Mouse (Mus musculus) midbrain, embryonic 12.5 days (tissue): Measurements from ENCODE around the gene Cmtm6. TPM values are rescaled to one million over a fixed set of nuclear protein-coding genes. Genes with fewer than 3 reads are reported as not detected.

Source experiments
- ATAC-seq: fragments of 200-750 bp; cut with Nextera tagmentation; 2 replicates; pipeline ENCODE4 v1.8.0; 2017; ENCODE audit warnings: low read depth, moderate TSS enrichment, moderate library complexity; ENCODE audit not compliant: low FRiP score
- H3K27ac ChIP-seq: fragments of 300-500 bp; sonication (generic); replicated peaks from 2 replicates; pipeline ENCODE4 v1.5.1; 2016; ENCODE audit warnings: mild to moderate bottlenecking
- H3K27me3 ChIP-seq: fragments of 300-500 bp; sonication (generic); 2 replicates; pipeline ENCODE4 v1.6.1; 2016; ENCODE audit warnings: mild to moderate bottlenecking
- H3K36me3 ChIP-seq: fragments of 300-500 bp; sonication (generic); 2 replicates; pipeline ENCODE4 v1.6.1; 2016
- H3K4me1 ChIP-seq: fragments of 300-500 bp; sonication (generic); 2 replicates; pipeline ENCODE4 v1.6.1; 2016
- H3K4me2 ChIP-seq: fragments of 300-500 bp; sonication (generic); replicated peaks from 2 replicates; pipeline ENCODE4 v1.6.1; 2016; ENCODE audit warnings: mild to moderate bottlenecking, moderate library complexity
- H3K4me3 ChIP-seq: fragments of 300-500 bp; sonication (generic); 2 replicates; pipeline ENCODE4 v1.5.1; 2016; ENCODE audit warnings: mild to moderate bottlenecking
- H3K9ac ChIP-seq: fragments of 300-500 bp; sonication (generic); replicated peaks from 2 replicates; pipeline ENCODE4 v1.6.1; 2016; ENCODE audit warnings: mild to moderate bottlenecking, moderate library complexity
- H3K9me3 ChIP-seq: fragments of 300-500 bp; sonication (generic); 2 replicates; pipeline ENCODE4 v1.6.1; 2016; ENCODE audit warnings: mild to moderate bottlenecking
- WGBS: fragments of 180-500 bp; shearing (Covaris S2); methylation state at CpG from one replicate; pipeline ENCODE4 v1.1.7; 2016; 5-methylcytosine and 5-hydroxymethylcytosine counted together
- polyA plus RNA-seq: library from polyadenylated mRNA; unstranded; fragments of >200 nt; fragmentation: Nextera tagmentation; extraction: Ambion mirVana; gene quantifications from 2 replicates; pipeline ENCODE4 v1.2.1, GENCODE M21; 2016

Gene Cmtm6
- polyA plus RNA-seq, 1 experiment from 2014 or later: 23.8 TPM

GRCm38 (mm10) chr9:114733238-114733637, 2.3 kb downstream of the Cmtm6 start:
- peaks cover 16% of the 10 kb centered on the region for H3K4me1 ChIP-seq
- H3K9me3 ChIP-seq: no peaks in the 10 kb centered on the region
- no peak overlapping the region for H3K27ac ChIP-seq
- H3K4me2 ChIP-seq: no peak overlapping the region
- no peak overlapping the region for H3K4me3 ChIP-seq
- no peak for ATAC-seq
- 80% methylated on average over 2 of the region's 2 CpGs for WGBS
- no peaks in the 10 kb centered on the region for H3K27me3 ChIP-seq
- no peaks in the 10 kb centered on the region for H3K36me3 ChIP-seq
- H3K9ac ChIP-seq: no peak overlapping the region

- Histone ChIP-seq H3K9me3 (no peaks in the 10 kb centered on the region), H3K4me1 (peaks cover 16% of the 10 kb centered on the region), H3K27me3 (no peaks in the 10 kb centered on the region), H3K27ac (no peak overlapping the region), H3K36me3 (peaks cover 10% of the 10 kb centered on the region; the same call in 1 of the 2 replicates), H3K4me3 (no peak overlapping the region), H3K9ac (no peak overlapping the region), H3K4me2 (no peak overlapping the region)
- WGBS: 78% methylated on average over 11 of the region's 11 CpGs
- ATAC-seq: no peak
These were observed 5.5 kb downstream of the Cmtm6 start for GRCm38 (mm10) chr9:114736442-114736841.

- Histone ChIP-seq H3K36me3 (peaks cover 15% of the 10 kb centered on the region; the same call in 1 of the 2 replicates), H3K4me3 (no peak overlapping the region), H3K4me2 (no peak overlapping the region), H3K27me3 (no peaks in the 10 kb centered on the region), H3K9me3 (no peaks in the 10 kb centered on the region), H3K4me1 (no peaks in the 10 kb centered on the region), H3K27ac (no peak overlapping the region), H3K9ac (no peak overlapping the region)
- WGBS: 91% methylated on average over 9 of the region's 9 CpGs
- no peak for ATAC-seq
These were observed 9.4 kb downstream of the Cmtm6 start for GRCm38 (mm10) chr9:114740336-114740735.

- H3K9me3 ChIP-seq: no peaks in the 10 kb centered on the region
- no peak overlapping the region for H3K4me2 ChIP-seq
- no peak overlapping the region for H3K27ac ChIP-seq
- whole genome bisulfite sequencing: 79% methylated on average over 2 of the region's 2 CpGs
- H3K27me3 ChIP-seq: no peaks in the 10 kb centered on the region
- no peak overlapping the region for H3K9ac ChIP-seq
- no peak for ATAC-seq
- H3K36me3 ChIP-seq: peaks cover 30% of the 10 kb centered on the region
- H3K4me3 ChIP-seq: no peak overlapping the region
- no peaks in the 10 kb centered on the region for H3K4me1 ChIP-seq
These were observed 11.8 kb downstream of the Cmtm6 start for GRCm38 (mm10) chr9:114742731-114743130.

GRCm38 (mm10) chr9:114745163-114745562, 14.2 kb downstream of the Cmtm6 start:
- H3K27me3 ChIP-seq: no peaks in the 10 kb centered on the region
- no peak overlapping the region for H3K27ac ChIP-seq
- peaks cover 37% of the 10 kb centered on the region for H3K36me3 ChIP-seq
- no peak overlapping the region for H3K4me3 ChIP-seq
- ATAC-seq: no peak
- no peaks in the 10 kb centered on the region for H3K4me1 ChIP-seq
- no peaks in the 10 kb centered on the region for H3K9me3 ChIP-seq
- no peak overlapping the region for H3K9ac ChIP-seq
- H3K4me2 ChIP-seq: no peak overlapping the region
- 92% methylated on average over 4 of the region's 4 CpGs for WGBS

- H3K27me3 ChIP-seq: no peaks in the 10 kb centered on the region
- ATAC-seq: no peak
- no peaks in the 10 kb centered on the region for H3K9me3 ChIP-seq
- H3K9ac ChIP-seq: no peak overlapping the region
- H3K4me1 ChIP-seq: no peaks in the 10 kb centered on the region
- no peak overlapping the region for H3K4me3 ChIP-seq
- H3K4me2 ChIP-seq: no peak overlapping the region
- 85% methylated on average over 4 of the region's 4 CpGs for WGBS
- H3K36me3 ChIP-seq: peaks cover 37% of the 10 kb centered on the region
- H3K27ac ChIP-seq: no peak overlapping the region
These were observed 14.7 kb downstream of the Cmtm6 start for GRCm38 (mm10) chr9:114745654-114746053.

- ATAC-seq: no peak
- Histone ChIP-seq H3K27ac (no peak overlapping the region), H3K9me3 (no peaks in the 10 kb centered on the region), H3K36me3 (peaks cover 33% of the 10 kb centered on the region), H3K4me3 (no peak overlapping the region), H3K4me2 (no peak overlapping the region), H3K4me1 (no peaks in the 10 kb centered on the region), H3K27me3 (no peaks in the 10 kb centered on the region), H3K9ac (no peak overlapping the region)
- WGBS: 87% methylated on average over 10 of the region's 10 CpGs
These were observed 16.1 kb downstream of the Cmtm6 start for GRCm38 (mm10) chr9:114747012-114747411.

GRCm38 (mm10) chr9:114747466-114747865, 16.6 kb downstream of the Cmtm6 start:
- H3K4me1 ChIP-seq: 0 out of 2 replicates have a peak, but pooled peaks cover 3% of the 10 kb centered on the region
- ATAC-seq: no peak
- no peak overlapping the region for H3K27ac ChIP-seq
- H3K9ac ChIP-seq: no peak overlapping the region
- no peaks in the 10 kb centered on the region for H3K27me3 ChIP-seq
- H3K36me3 ChIP-seq: peaks cover 33% of the 10 kb centered on the region
- no peak overlapping the region for H3K4me3 ChIP-seq
- 86% methylated on average over 12 of the region's 12 CpGs for WGBS
- H3K4me2 ChIP-seq: no peak overlapping the region
- H3K9me3 ChIP-seq: no peaks in the 10 kb centered on the region

- Histone ChIP-seq H3K36me3 (peaks cover 25% of the 10 kb centered on the region), H3K9me3 (no peaks in the 10 kb centered on the region), H3K27ac (no peak overlapping the region), H3K9ac (no peak overlapping the region), H3K4me1 (peaks cover 12% of the 10 kb centered on the region), H3K4me2 (no peak overlapping the region), H3K4me3 (no peak overlapping the region), H3K27me3 (no peaks in the 10 kb centered on the region)
- no peak for ATAC-seq
- 78% methylated on average over 3 of the region's 3 CpGs for WGBS
These were observed 20.7 kb downstream of the Cmtm6 start for GRCm38 (mm10) chr9:114751582-114751981.

GRCm38 (mm10) chr9:114752311-114752710, 21.4 kb downstream of the Cmtm6 start:
- Histone ChIP-seq H3K27me3 (no peaks in the 10 kb centered on the region), H3K9me3 (no peaks in the 10 kb centered on the region), H3K36me3 (peaks cover 18% of the 10 kb centered on the region), H3K4me3 (no peak overlapping the region; the same call in 1 of the 2 replicates), H3K4me1 (peaks cover 12% of the 10 kb centered on the region), H3K27ac (0 out of 2 replicates have a peak overlapping the region, but pooled peaks have one; percentile 64), H3K9ac (no peak overlapping the region), H3K4me2 (peak overlapping the region; percentile 81)
- 82% methylated on average over 9 of the region's 9 CpGs for WGBS
- no peak for ATAC-seq

- Histone ChIP-seq H3K4me3 (peak overlapping the region; percentile 51), H3K27ac (peak overlapping the region; percentile 64), H3K4me2 (peak overlapping the region; percentile 81), H3K27me3 (no peaks in the 10 kb centered on the region), H3K4me1 (peaks cover 12% of the 10 kb centered on the region), H3K9ac (peak overlapping the region; percentile 70), H3K36me3 (peaks cover 11% of the 10 kb centered on the region; the same call in 1 of the 2 replicates), H3K9me3 (no peaks in the 10 kb centered on the region)
- ATAC-seq: peak; percentile 92
- 8% methylated on average over 36 of the region's 36 CpGs for WGBS
These were observed 22.1 kb downstream of the Cmtm6 start for GRCm38 (mm10) chr9:114752863-114753484.

GRCm38 (mm10) chr9:114758272-114758671, 27.4 kb downstream of the Cmtm6 start:
- WGBS: 79% methylated on average over 7 of the region's 7 CpGs
- ATAC-seq: no peak
- Histone ChIP-seq H3K9ac (no peak overlapping the region), H3K36me3 (peaks cover 8% of the 10 kb centered on the region), H3K27ac (no peak overlapping the region), H3K9me3 (no peaks in the 10 kb centered on the region), H3K4me1 (peaks cover 3% of the 10 kb centered on the region), H3K4me3 (no peak overlapping the region), H3K4me2 (no peak overlapping the region), H3K27me3 (no peaks in the 10 kb centered on the region)

GRCm38 (mm10) chr9:114758801-114759200, 27.9 kb downstream of the Cmtm6 start:
- H3K36me3 ChIP-seq: peaks cover 8% of the 10 kb centered on the region
- H3K9ac ChIP-seq: no peak overlapping the region
- H3K4me3 ChIP-seq: no peak overlapping the region
- ATAC-seq: no peak
- H3K4me2 ChIP-seq: no peak overlapping the region
- no peaks in the 10 kb centered on the region for H3K9me3 ChIP-seq
- no peak overlapping the region for H3K27ac ChIP-seq
- H3K4me1 ChIP-seq: 0 out of 2 replicates have a peak, but pooled peaks cover 3% of the 10 kb centered on the region
- H3K27me3 ChIP-seq: no peaks in the 10 kb centered on the region
- WGBS: 94% methylated on average over 5 of the region's 5 CpGs
